Mouse (Mus musculus): ENCODE data around the gene Zfp446. TPM values are rescaled to one million over a fixed set of nuclear protein-coding genes. Genes with fewer than 3 reads are reported as not detected.

The Zfp446 gene
- polyA plus RNA-seq, 1 experiment from 2014 or later = 16.5 TPM

DNA sequence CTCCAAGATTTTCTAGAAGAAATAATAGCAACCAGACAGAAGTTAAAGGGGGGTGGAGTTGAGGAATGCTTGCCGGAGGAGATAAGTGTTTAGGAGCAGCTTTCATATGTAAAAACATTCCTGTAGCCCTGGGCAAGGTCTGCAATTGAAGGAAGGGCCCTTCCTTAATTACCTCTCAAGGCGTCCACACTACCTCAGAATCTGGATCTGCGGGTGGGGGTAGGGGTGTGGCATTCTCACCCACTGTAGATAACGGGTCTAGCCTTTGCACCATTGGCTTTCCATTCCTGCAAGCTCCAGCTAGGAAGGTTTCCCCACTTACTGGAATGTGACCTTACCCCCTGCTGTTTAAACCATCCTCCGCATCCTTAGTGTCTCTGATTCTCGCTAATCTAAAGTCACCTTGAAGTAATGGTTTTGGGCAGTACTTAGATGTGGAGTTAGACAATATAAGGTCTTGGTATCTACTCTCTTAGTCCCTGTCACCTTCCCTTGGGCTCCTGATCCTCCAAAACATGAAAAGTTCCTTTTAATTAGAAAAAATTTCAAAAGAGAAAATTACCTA, 36.7 kb downstream of the Zfp446 start:
- Histone ChIP-seq H3K4me1 (peaks cover 15% of the 10 kb centered on the region), H3K27me3 (ENCODE audit: poor library complexity, severe bottlenecking) (no peaks in the 10 kb centered on the region), H3K36me3 (replicated peaks) (no peaks in the 10 kb centered on the region), H3K27ac (no peak overlapping the region), H3K4me3 (no peak overlapping the region), H3K9me3 (no peaks in the 10 kb centered on the region)
- WGBS = 39% methylated on average over 6 of the region's 6 CpGs
- DNase-seq (ENCODE audit: extremely low spot score, low spot score) = no peak

DNA sequence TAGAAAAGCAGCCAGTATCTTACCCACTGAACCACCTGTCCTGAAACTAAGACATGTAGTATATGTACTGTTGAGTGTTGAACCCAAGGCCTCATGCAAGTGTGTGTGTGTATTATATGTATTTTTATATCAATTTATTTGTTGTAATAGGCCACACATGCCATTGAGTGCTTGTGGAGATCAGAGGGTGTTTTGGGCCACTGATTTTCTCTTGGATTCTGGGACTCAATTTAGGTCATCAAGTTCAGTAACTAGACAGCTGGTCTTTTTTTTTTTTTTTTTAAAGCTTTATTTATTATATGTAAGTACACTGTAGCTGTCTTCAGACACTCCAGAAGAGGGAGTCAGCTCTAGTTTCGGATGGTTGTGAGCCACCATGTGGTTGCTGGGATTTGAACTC, 37.6 kb downstream of the Zfp446 start:
- H3K4me3 ChIP-seq = no peak overlapping the region
- peaks cover 14% of the 10 kb centered on the region for H3K4me1 ChIP-seq
- H3K36me3 ChIP-seq (replicated peaks) = no peaks in the 10 kb centered on the region
- H3K27ac ChIP-seq = no peak overlapping the region
- 93% methylated on average over 1 of the region's 1 CpGs for WGBS
- no peak for DNase-seq (ENCODE audit: extremely low spot score, low spot score)
- no peaks in the 10 kb centered on the region for H3K9me3 ChIP-seq
- no peaks in the 10 kb centered on the region for H3K27me3 ChIP-seq (ENCODE audit: poor library complexity, severe bottlenecking)

DNA sequence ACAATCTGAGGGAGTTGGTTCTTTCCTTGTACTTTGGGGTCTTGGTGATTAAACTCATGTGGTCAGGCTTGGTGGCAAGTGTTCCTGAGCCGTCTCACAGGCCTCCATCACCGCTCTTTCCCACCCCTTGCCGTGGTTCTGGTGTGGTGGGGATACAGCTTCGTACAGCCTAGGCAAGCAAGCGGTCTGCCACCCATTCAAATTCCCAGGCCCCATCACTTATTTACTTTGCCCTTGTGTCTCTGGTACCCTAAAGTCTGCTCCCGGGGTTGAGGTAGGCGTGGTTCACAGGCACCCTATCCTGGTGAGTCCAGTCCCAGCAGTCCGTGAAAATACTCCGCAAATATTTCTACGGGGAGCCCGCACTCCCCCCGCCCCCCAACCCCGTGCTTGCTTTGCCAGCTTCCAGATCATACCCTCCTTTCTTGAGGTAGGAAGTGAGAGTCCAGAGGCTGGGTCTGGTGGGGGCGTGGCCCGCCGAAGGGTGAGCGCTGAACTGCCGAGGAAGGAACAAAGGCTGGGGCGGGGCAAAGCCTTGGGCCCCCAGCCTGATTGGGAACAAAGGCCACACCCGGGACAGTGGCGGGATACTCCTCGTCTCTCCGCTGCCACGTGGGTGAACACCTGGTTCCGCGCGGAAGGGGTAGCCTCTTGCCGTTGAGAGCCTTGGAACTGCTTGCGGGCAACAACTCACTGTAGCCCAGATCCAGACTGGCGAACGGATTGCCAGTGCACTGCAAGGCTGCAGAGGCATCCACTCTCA, 45.3 kb downstream of the Zfp446 start:
- DNase-seq (ENCODE audit: extremely low spot score, low spot score) = peak; percentile 92
- H3K36me3 ChIP-seq (replicated peaks) = peaks cover 31% of the 10 kb centered on the region
- peak overlapping the region; percentile 100 for H3K27ac ChIP-seq
- peak overlapping the region; percentile 99 for H3K4me3 ChIP-seq
- H3K9me3 ChIP-seq = 0 out of 2 replicates have a peak, but pooled peaks cover 10% of the 10 kb centered on the region
- H3K4me1 ChIP-seq = peaks cover 33% of the 10 kb centered on the region
- 5% methylated on average over 31 of the region's 31 CpGs for WGBS
- H3K27me3 ChIP-seq (ENCODE audit: poor library complexity, severe bottlenecking) = no peaks in the 10 kb centered on the region

- DNase-seq (ENCODE audit: extremely low spot score, low spot score) = peak; percentile 95
- Histone ChIP-seq H3K36me3 (replicated peaks) (peaks cover 43% of the 10 kb centered on the region), H3K27ac (peak overlapping the region; percentile 100), H3K9me3 (0 out of 2 replicates have a peak, but pooled peaks cover 10% of the 10 kb centered on the region), H3K4me1 (peaks cover 33% of the 10 kb centered on the region), H3K27me3 (ENCODE audit: poor library complexity, severe bottlenecking) (no peaks in the 10 kb centered on the region), H3K4me3 (peak overlapping the region; percentile 99)
- under 1% methylated on average over 95 of the region's 95 CpGs for WGBS
Measured at GRCm38 (mm10) chr7:13023928-13024731, 46.5 kb downstream of the Zfp446 start.

GRCm38 (mm10) chr7:13024805-13025204, 47.2 kb downstream of the Zfp446 start:
- Histone ChIP-seq H3K4me1 (peaks cover 33% of the 10 kb centered on the region), H3K36me3 (replicated peaks) (peaks cover 50% of the 10 kb centered on the region), H3K4me3 (peak overlapping the region; percentile 99), H3K27ac (peak overlapping the region; percentile 100), H3K9me3 (0 out of 2 replicates have a peak, but pooled peaks cover 10% of the 10 kb centered on the region), H3K27me3 (ENCODE audit: poor library complexity, severe bottlenecking) (no peaks in the 10 kb centered on the region)
- DNase-seq (ENCODE audit: extremely low spot score, low spot score) = peak; percentile 77
- whole genome bisulfite sequencing = under 1% methylated on average over 44 of the region's 44 CpGs

- Histone ChIP-seq H3K27ac (peak overlapping the region; percentile 100), H3K4me3 (peak overlapping the region; percentile 99), H3K36me3 (replicated peaks) (peaks cover 58% of the 10 kb centered on the region), H3K27me3 (ENCODE audit: poor library complexity, severe bottlenecking) (no peaks in the 10 kb centered on the region), H3K9me3 (0 out of 2 replicates have a peak, but pooled peaks cover 10% of the 10 kb centered on the region), H3K4me1 (peaks cover 33% of the 10 kb centered on the region)
- no peak for DNase-seq (ENCODE audit: extremely low spot score, low spot score)
- WGBS = 34% methylated on average over 4 of the region's 4 CpGs
Measured at GRCm38 (mm10) chr7:13025511-13026112, 48.0 kb downstream of the Zfp446 start.

DNA sequence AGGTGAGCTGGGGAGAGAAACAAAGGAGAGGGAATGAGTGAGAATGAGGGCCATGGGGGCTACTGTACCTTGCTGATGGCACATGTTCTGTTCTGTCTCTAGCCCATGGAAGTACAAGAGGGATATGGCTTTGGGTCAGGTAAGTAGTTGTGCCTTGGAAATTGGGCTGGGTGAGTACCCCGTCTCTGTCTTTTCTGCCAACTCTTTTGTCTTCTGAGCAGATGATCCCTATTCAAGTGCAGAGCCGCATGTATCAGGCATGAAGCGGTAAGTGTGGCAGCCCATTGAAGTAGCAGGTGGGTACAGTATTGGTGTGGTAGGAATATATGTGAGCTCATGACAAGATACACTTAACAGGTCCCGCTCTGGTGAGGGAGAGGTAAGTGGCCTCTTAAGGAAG, 51.3 kb downstream of the Zfp446 start:
- Histone ChIP-seq H3K36me3 (replicated peaks) (peaks cover 91% of the 10 kb centered on the region), H3K4me1 (peaks cover 37% of the 10 kb centered on the region), H3K9me3 (0 out of 2 replicates have a peak, but pooled peaks cover 6% of the 10 kb centered on the region), H3K4me3 (no peak overlapping the region; the same call in 1 of the 2 replicates), H3K27me3 (ENCODE audit: poor library complexity, severe bottlenecking) (no peaks in the 10 kb centered on the region), H3K27ac (no peak overlapping the region)
- WGBS = 95% methylated on average over 4 of the region's 4 CpGs
- DNase-seq (ENCODE audit: extremely low spot score, low spot score) = no peak

DNA sequence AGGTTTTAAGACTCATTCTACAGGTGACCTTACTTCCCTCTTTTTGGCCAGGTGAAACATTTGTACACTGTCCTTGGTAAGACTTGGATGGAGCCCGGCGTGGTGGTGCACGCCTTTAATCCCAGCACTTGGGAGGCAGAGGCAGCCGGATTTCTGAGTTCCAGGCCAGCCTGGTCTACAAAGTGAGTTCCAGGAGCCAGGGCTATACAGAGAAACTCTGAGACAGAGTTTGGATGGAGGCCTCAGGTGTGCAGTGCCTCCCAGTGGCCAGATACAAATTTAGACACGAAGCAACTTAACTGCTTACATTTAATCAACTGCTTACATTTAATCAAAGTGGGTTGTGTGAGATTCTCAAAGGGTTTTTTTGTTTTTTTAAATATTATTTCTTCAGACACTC, 53.4 kb downstream of the Zfp446 start:
- Histone ChIP-seq H3K27me3 (ENCODE audit: poor library complexity, severe bottlenecking) (no peaks in the 10 kb centered on the region), H3K4me1 (peaks cover 48% of the 10 kb centered on the region), H3K36me3 (replicated peaks) (peaks cover 92% of the 10 kb centered on the region), H3K27ac (no peak overlapping the region), H3K4me3 (no peak overlapping the region), H3K9me3 (no peaks in the 10 kb centered on the region)
- WGBS = 80% methylated on average over 5 of the region's 5 CpGs
- no peak for DNase-seq (ENCODE audit: extremely low spot score, low spot score)

GRCm38 (mm10) chr7:13031983-13032382, 54.3 kb downstream of the Zfp446 start:
- peaks cover 89% of the 10 kb centered on the region for H3K36me3 ChIP-seq (replicated peaks)

GRCm38 (mm10) chr7:13032541-13032940, 54.9 kb downstream of the Zfp446 start:
- no peaks in the 10 kb centered on the region for H3K9me3 ChIP-seq
- 93% methylated on average over 7 of the region's 7 CpGs for WGBS
- H3K36me3 ChIP-seq (replicated peaks) = peaks cover 83% of the 10 kb centered on the region
- no peaks in the 10 kb centered on the region for H3K27me3 ChIP-seq (ENCODE audit: poor library complexity, severe bottlenecking)
- peak overlapping the region; percentile 10; the same call in 1 of the 2 replicates for H3K4me3 ChIP-seq
- peaks cover 46% of the 10 kb centered on the region for H3K4me1 ChIP-seq
- peak; percentile 23 for DNase-seq (ENCODE audit: extremely low spot score, low spot score)
- H3K27ac ChIP-seq = no peak overlapping the region

More at GRCm38 (mm10) chr7:13031983-13032382, 54.3 kb downstream of the Zfp446 start:
- Histone ChIP-seq H3K4me1 (peaks cover 48% of the 10 kb centered on the region), H3K4me3 (peak overlapping the region; percentile 10; the same call in 1 of the 2 replicates), H3K9me3 (no peaks in the 10 kb centered on the region), H3K27ac (no peak overlapping the region), H3K27me3 (ENCODE audit: poor library complexity, severe bottlenecking) (no peaks in the 10 kb centered on the region)
- no peak for DNase-seq (ENCODE audit: extremely low spot score, low spot score)
- 86% methylated on average over 2 of the region's 2 CpGs for WGBS

DNA sequence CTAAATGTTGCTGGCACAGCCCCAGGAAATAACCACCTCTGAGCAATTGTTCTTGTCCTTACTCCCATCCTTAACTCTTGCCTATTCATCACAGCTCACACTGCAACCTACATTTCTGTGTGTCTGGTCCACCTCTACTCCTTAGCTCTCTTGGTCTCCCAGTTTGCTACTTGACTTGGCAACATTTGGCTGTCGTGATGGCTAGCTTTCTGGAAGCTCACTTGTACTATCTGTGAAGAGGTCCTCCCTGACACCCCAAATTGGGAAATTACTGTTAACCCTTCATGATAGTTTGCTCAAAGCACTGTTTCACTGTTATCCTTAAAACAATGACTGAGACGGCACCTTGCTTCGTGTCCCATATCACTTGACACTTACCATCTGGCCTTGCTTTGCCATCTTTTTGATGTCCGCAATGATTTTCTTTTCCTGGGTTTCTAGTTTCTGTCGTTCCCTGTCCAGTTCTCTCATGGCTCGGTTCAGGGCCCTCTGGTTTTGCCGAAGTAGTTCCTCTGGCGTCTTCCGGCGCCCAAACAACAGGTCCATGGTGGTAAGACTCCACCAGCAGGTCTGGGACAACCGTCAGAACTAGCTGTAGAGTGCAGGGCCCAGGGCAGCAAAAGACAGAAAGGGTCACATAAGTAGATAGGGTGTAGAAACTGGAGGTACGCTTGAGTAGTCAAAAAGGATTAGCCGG, 56.0 kb downstream of the Zfp446 start:
- DNase-seq (ENCODE audit: extremely low spot score, low spot score) = peak; percentile 21
- 54% methylated on average over 13 of the region's 13 CpGs for WGBS
- Histone ChIP-seq H3K36me3 (replicated peaks) (peaks cover 73% of the 10 kb centered on the region), H3K27ac (peak overlapping the region; percentile 90), H3K27me3 (ENCODE audit: poor library complexity, severe bottlenecking) (no peaks in the 10 kb centered on the region), H3K4me1 (peaks cover 48% of the 10 kb centered on the region), H3K9me3 (no peaks in the 10 kb centered on the region; the same call in 1 of the 2 replicates), H3K4me3 (peak overlapping the region; percentile 82)

All from forebrain, embryonic 10.5 days (tissue).